Mouse (Mus musculus) layer of hippocampus, adult 9-10 months (tissue): ENCODE results near the gene Erc1.

Source experiments
- DNase-seq: peaks from one replicate; pipeline ENCODE4 v3.0.0; 2022; ENCODE audit warnings: low spot score

Gene Erc1

DNA sequence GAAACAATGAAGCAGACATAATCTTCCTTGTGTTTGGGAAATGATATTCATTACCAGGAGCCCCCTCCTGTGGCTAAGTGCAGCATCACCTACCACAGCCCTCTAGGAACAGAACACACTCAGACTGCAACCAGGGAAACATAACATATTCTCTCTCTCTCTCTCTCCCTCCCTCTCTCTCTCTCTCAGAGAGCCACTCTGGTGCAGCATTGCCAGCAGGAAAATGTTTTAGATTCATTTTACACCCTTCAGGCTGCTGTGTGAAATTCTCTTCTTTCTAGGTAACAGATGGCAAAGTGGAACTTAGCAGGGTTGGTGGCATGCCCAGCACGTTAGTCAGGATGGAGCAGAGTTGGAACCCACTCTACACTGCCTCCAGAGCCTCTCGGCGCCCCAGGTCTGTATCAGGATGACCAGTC lies 326.5 kb downstream of the Erc1 start:
- DNase-seq: peak; percentile 26
